Mouse (Mus musculus) G1E (cell line): ENCODE measurements around the gene Olfr860. TPM values are rescaled to one million over a fixed set of nuclear protein-coding genes. Genes with fewer than 3 reads are reported as not detected.
"Not testable (repeated sequence)": the region's sequence is repeated elsewhere in the genome, so short reads cannot be mapped to it uniquely, and the experiment has no call there.

Experiments used
- ATAC-seq: 2 replicates; pipeline ENCODE4 v1.8.0; 2016; ENCODE audit warnings: mild to moderate bottlenecking; ENCODE audit not compliant: insufficient number of reproducible peaks, poor library complexity, low FRiP score, severe bottlenecking; ENCODE audit errors: extremely low read depth
- DNase-seq: peaks from one replicate; pipeline ENCODE4 v3.0.0; 2012; ENCODE audit warnings: low spot score
- H3K27me3 ChIP-seq: 2 replicates; pipeline ENCODE4 v1.6.1; 2012; ENCODE audit warnings: mild to moderate bottlenecking, low read length, inconsistent platforms; ENCODE audit not compliant: insufficient read depth
- H3K36me3 ChIP-seq: replicated peaks from 2 replicates; pipeline ENCODE3; 2012; ENCODE audit warnings: mild to moderate bottlenecking, inconsistent platforms
- H3K4me1 ChIP-seq: 2 replicates; pipeline ENCODE4 v1.6.1; 2012; ENCODE audit warnings: low read depth, low read length, inconsistent platforms, mixed read lengths; ENCODE audit not compliant: insufficient read depth
- H3K4me3 ChIP-seq: 2 replicates; pipeline ENCODE4 v1.5.1; 2012; ENCODE audit warnings: low read depth, mild to moderate bottlenecking, inconsistent platforms, low read length, moderate library complexity, mixed read lengths
- H3K9me3 ChIP-seq: replicated peaks from 2 replicates; pipeline ENCODE4 v1.6.1; 2012; ENCODE audit warnings: inconsistent platforms
- CTCF ChIP-seq: IDR thresholded peaks from 2 replicates; pipeline ENCODE4 v1.5.1; 2012; ENCODE audit warnings: low read depth, low read length, inconsistent platforms, mixed read lengths
- GATA1 ChIP-seq: IDR thresholded peaks from 2 replicates; pipeline ENCODE4 v1.6.1; 2012; ENCODE audit warnings: borderline replicate concordance, low read length, inconsistent platforms, mixed read lengths
- GATA2 ChIP-seq: IDR thresholded peaks from 2 replicates; pipeline ENCODE4 v1.6.1; 2012; ENCODE audit warnings: low read depth, low read length, inconsistent platforms, borderline replicate concordance
- POLR2AphosphoS5 ChIP-seq: IDR thresholded peaks from 2 replicates; pipeline ENCODE4 v1.6.1; 2012; ENCODE audit warnings: low read depth, low read length, inconsistent platforms; ENCODE audit not compliant: insufficient replicate concordance
- TAL1 ChIP-seq: conservative IDR thresholded peaks from 2 replicates; pipeline ENCODE4 v1.6.1; 2012; ENCODE audit warnings: low read depth, low read length, inconsistent platforms, mixed read lengths
- polyA plus RNA-seq: library from polyadenylated mRNA; stranded (reverse); fragments of >175 nt; gene quantifications from 2 replicates; pipeline ENCODE4 v1.2.3, GENCODE M21; 2012
- total RNA-seq, 2 experiments: library from RNA; stranded (forward) in 1 of 2; stranded (reverse) in 1 of 2; fragments of 200-1000 nt in 1 of 2; fragments of >200 nt in 1 of 2; fragmentation: Nextera tagmentation in 1 of 2; gene quantifications; 2 replicates each; pipeline ENCODE4 v1.2.3; 2014 to 2017

The Olfr860 gene
- total RNA-seq (2014; fragmentation: Nextera tagmentation), result not detected in 2 replicates
- 0.22 TPM in 1 of 2 replicates, not detected in the other for total RNA-seq (2017)
- not detected in 2 replicates for polyA plus RNA-seq

GRCm38 (mm10) chr9:19849647-19850046 lies at the start of gene Olfr860:
TSS of gene Olfr860 (minus strand) at chr9:19849747.
- ATAC-seq, result no peak
- TF ChIP-seq GATA2 (no peak), TAL1 (no peak), CTCF (no peak)
- Histone ChIP-seq H3K36me3 (no peaks in the 10 kb centered on the region), H3K4me3 (no peak within 1 kb of the TSS), H3K4me1 (no peaks in the 10 kb centered on the region), H3K27me3 (no peaks in the 10 kb centered on the region), H3K9me3 (no peaks in the 10 kb centered on the region)
- DNase-seq, result no peak

DNA sequence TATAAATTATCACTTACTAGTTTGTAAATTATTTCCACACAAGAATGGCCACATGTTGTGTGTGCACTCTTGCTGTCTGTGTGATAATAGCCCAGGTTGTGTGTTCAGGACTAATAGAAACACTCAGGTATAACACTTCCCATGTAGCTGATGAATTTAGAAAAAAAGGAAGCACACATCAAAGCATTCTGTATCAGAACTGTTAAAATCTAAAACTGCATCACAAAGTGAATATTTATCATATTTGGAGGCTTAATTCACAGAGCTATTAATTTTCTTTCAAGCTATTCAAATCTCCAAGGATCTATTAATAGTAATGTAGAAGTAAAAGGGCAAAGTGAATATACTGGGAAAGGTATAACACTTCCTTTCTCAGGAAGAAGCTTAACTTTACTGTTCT lies 38.4 kb upstream of the Olfr860 start, which contains the start of gene Olfr862:
TSS of gene Olfr862 (minus strand) at position 101 of the 400 bp plus-strand sequence.
- DNase-seq (no peak), ATAC-seq (no peak)
- Histone ChIP-seq H3K27me3 (no peaks in the 10 kb centered on the region), H3K4me1 (no peaks in the 10 kb centered on the region), H3K4me3 (no peak within 1 kb of the TSS), H3K36me3 (no peaks in the 10 kb centered on the region), H3K9me3 (no peaks in the 10 kb centered on the region)
- no peak for TF ChIP-seq TAL1
- no peak for TF ChIP-seq GATA2
- no peak for TF ChIP-seq CTCF
- no peak for TF ChIP-seq GATA1
- TF ChIP-seq POLR2AphosphoS5, result no peak

DNA sequence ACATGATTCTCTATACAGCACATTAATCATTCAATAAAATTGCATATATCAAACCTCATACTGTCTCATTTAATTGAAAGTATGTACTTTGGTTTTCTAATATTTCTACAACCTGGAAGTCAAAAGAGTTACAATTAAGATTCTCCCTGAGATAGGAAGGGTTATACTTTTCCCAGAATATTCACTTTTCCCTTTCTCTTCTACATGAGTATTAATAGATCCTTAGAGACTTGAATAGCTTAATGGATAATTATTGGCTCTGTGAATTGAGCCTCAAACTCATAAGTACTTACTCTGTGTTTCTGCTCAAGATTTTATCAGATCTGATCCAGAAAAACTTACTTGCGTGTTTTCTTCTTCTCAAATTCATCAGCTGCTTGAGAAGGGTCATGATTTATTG lies 44.9 kb downstream of the Olfr860 start, which contains the start of gene Olfr859:
TSS of gene Olfr859 (plus strand) at position 301 of the 400 bp plus-strand sequence.
- not testable (repeated sequence) for H3K36me3 ChIP-seq, H3K9me3 ChIP-seq, H3K27me3 ChIP-seq, H3K4me1 ChIP-seq, ATAC-seq, H3K4me3 ChIP-seq, DNase-seq

- Histone ChIP-seq H3K36me3 (no peaks in the 10 kb centered on the region), H3K4me1 (no peaks in the 10 kb centered on the region), H3K27me3 (no peaks in the 10 kb centered on the region), H3K4me3 (no peak overlapping the region), H3K9me3 (no peaks in the 10 kb centered on the region)
- TF ChIP-seq TAL1 (no peak), CTCF (no peak), POLR2AphosphoS5 (no peak), GATA1 (no peak), GATA2 (no peak)
- ATAC-seq, result no peak
- no peak for DNase-seq
These were observed 46.5 kb downstream of the Olfr860 start for GRCm38 (mm10) chr9:19803000-19803399.

Other genes with a start within 250 kb of the Olfr860 start
- gene Zfp317, start 227.6 kb downstream of the Olfr860 start, total RNA-seq (2014; fragmentation: Nextera tagmentation), result 46.0 and 51.4 TPM in 2 replicates
- gene Zfp317, start 227.6 kb downstream of the Olfr860 start, total RNA-seq (2017), result 45.9 and 46.5 TPM in 2 replicates
- gene Zfp317, start 227.6 kb downstream of the Olfr860 start, polyA plus RNA-seq, result 1.2 and 1.6 TPM in 2 replicates
- gene Olfr857, start 140.3 kb downstream of the Olfr860 start, total RNA-seq (2014; fragmentation: Nextera tagmentation), result not detected in 2 replicates
- gene Olfr857, start 140.3 kb downstream of the Olfr860 start, total RNA-seq (2017), result 0.52 TPM in 1 of 2 replicates, not detected in the other
- gene Olfr857, start 140.3 kb downstream of the Olfr860 start, polyA plus RNA-seq, result not detected in 2 replicates
- not detected in 2 replicates for gene Olfr58, start 69.5 kb downstream of the Olfr860 start, total RNA-seq (2014; fragmentation: Nextera tagmentation)
- 0.06 TPM in 1 of 2 replicates, not detected in the other for gene Olfr58, start 69.5 kb downstream of the Olfr860 start, total RNA-seq (2017)
- gene Olfr58, start 69.5 kb downstream of the Olfr860 start, polyA plus RNA-seq, result not detected in 2 replicates
- gene Olfr859, start 44.8 kb downstream of the Olfr860 start, total RNA-seq (2014; fragmentation: Nextera tagmentation), result not detected in 2 replicates
- gene Olfr859, start 44.8 kb downstream of the Olfr860 start, total RNA-seq (2017), result 0.16 and 0.52 TPM in 2 replicates
- gene Olfr859, start 44.8 kb downstream of the Olfr860 start, polyA plus RNA-seq, result not detected in 2 replicates
- not detected in 2 replicates for gene Olfr862, start 38.3 kb upstream of the Olfr860 start, total RNA-seq (2014; fragmentation: Nextera tagmentation)
- 0.06 TPM in 1 of 2 replicates, not detected in the other for gene Olfr862, start 38.3 kb upstream of the Olfr860 start, total RNA-seq (2017)
- not detected in 2 replicates for gene Olfr862, start 38.3 kb upstream of the Olfr860 start, polyA plus RNA-seq
- gene Olfr77, start 67.1 kb upstream of the Olfr860 start, total RNA-seq (2014; fragmentation: Nextera tagmentation), result not detected in 2 replicates
- 0.44 and 0.58 TPM in 2 replicates for gene Olfr77, start 67.1 kb upstream of the Olfr860 start, total RNA-seq (2017)
- 0.01 TPM in 2 replicates for gene Olfr77, start 67.1 kb upstream of the Olfr860 start, polyA plus RNA-seq
- gene Olfr866, start 178.3 kb upstream of the Olfr860 start, total RNA-seq (2014; fragmentation: Nextera tagmentation), result not detected in 2 replicates
- gene Olfr866, start 178.3 kb upstream of the Olfr860 start, total RNA-seq (2017), result not detected in 2 replicates
- not detected in 2 replicates for gene Olfr866, start 178.3 kb upstream of the Olfr860 start, polyA plus RNA-seq
- not detected in 2 replicates for gene Olfr867, start 207.8 kb upstream of the Olfr860 start, total RNA-seq (2014; fragmentation: Nextera tagmentation)
- not detected in 2 replicates for gene Olfr867, start 207.8 kb upstream of the Olfr860 start, total RNA-seq (2017)
- not detected in 2 replicates for gene Olfr867, start 207.8 kb upstream of the Olfr860 start, polyA plus RNA-seq
- gene Olfr868, start 248.9 kb upstream of the Olfr860 start, total RNA-seq (2014; fragmentation: Nextera tagmentation), result not detected in 2 replicates
- gene Olfr868, start 248.9 kb upstream of the Olfr860 start, total RNA-seq (2017), result 0.06 and 0.27 TPM in 2 replicates
- gene Olfr868, start 248.9 kb upstream of the Olfr860 start, polyA plus RNA-seq, result not detected in 2 replicates